Mouse (Mus musculus): Measurements from ENCODE around the gene Pax7. TPM values are rescaled to one million over a fixed set of nuclear protein-coding genes. Genes with fewer than 3 reads are reported as not detected.

Gene Pax7
- polyA plus RNA-seq, 1 experiment from 2014 or later: 0.02 TPM

DNA sequence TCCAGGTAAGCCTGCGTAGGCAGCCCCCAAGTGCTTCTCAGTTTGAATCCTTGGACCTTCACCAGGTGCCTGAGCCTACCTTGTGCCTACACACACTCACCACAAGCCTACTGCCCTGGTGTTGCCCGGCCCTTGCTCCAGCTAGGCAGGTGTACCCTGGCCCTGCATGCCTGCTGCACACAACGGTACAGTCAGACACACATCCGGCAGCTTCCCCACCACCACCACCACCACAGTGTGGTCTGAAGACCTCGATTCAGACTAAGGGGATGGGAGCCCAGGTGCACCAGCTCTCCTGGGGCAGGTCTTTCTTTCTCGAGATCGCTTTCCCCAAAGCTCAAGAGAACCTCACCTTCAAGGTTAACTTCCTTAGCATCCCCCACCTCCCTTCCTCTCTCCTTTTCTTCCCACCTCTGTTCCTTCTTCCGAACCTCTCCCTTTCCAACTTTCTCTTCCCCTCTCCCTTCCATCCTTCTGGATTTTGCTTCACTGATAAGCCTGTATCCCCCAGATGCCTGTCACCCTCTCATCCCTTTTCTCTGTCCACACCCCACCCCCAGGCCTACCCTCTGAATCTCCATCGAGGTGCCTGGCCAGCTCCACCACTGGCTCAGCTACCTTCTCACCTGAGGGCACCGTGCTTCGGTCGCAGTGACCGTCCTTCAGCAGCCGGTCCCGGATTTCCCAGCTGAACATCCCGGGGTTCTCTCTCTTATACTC, 4.3 kb downstream of the Pax7 start:
- no peak overlapping the region for H3K4me2 ChIP-seq
- no peaks in the 10 kb centered on the region for H3K36me3 ChIP-seq
- peaks cover 100% of the 10 kb centered on the region for H3K27me3 ChIP-seq
- no peak overlapping the region for H3K27ac ChIP-seq
- H3K9me3 ChIP-seq: no peaks in the 10 kb centered on the region
- 5% methylated on average over 16 of the region's 16 CpGs for whole genome bisulfite sequencing
- H3K4me1 ChIP-seq: peaks cover 18% of the 10 kb centered on the region
- ATAC-seq (ENCODE audit: borderline replicate concordance, extremely low read depth, low FRiP score, low TSS enrichment): no peak
- no peak overlapping the region for H3K9ac ChIP-seq
- H3K4me3 ChIP-seq: no peak overlapping the region

DNA sequence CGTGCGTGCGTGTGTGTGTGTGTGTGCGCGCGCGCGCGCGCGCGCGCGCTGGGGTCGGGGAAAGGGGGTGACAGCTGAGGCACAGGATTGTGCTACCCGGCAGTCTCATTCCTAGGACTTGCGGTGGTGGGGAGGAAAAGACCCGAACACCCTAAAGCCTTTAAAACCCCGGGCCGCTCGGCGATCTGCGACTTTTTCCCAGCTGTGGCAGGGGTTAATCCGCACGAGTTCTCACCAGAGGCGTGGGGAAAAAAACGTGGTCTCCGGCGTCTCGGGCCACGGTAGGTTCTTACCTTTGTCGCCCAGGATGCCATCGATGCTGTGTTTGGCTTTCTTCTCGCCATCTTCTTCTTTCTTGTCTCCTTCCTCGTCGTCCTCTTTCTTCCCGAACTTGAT, 5.0 kb downstream of the Pax7 start:
- no peak for ATAC-seq (ENCODE audit: borderline replicate concordance, extremely low read depth, low FRiP score, low TSS enrichment)
- Histone ChIP-seq H3K36me3 (no peaks in the 10 kb centered on the region), H3K9me3 (no peaks in the 10 kb centered on the region), H3K27me3 (peaks cover 100% of the 10 kb centered on the region), H3K27ac (no peak overlapping the region), H3K9ac (no peak overlapping the region), H3K4me1 (peaks cover 16% of the 10 kb centered on the region), H3K4me3 (no peak overlapping the region; the same call in 1 of the 2 replicates), H3K4me2 (no peak overlapping the region)
- under 1% methylated on average over 37 of the region's 37 CpGs for WGBS

DNA sequence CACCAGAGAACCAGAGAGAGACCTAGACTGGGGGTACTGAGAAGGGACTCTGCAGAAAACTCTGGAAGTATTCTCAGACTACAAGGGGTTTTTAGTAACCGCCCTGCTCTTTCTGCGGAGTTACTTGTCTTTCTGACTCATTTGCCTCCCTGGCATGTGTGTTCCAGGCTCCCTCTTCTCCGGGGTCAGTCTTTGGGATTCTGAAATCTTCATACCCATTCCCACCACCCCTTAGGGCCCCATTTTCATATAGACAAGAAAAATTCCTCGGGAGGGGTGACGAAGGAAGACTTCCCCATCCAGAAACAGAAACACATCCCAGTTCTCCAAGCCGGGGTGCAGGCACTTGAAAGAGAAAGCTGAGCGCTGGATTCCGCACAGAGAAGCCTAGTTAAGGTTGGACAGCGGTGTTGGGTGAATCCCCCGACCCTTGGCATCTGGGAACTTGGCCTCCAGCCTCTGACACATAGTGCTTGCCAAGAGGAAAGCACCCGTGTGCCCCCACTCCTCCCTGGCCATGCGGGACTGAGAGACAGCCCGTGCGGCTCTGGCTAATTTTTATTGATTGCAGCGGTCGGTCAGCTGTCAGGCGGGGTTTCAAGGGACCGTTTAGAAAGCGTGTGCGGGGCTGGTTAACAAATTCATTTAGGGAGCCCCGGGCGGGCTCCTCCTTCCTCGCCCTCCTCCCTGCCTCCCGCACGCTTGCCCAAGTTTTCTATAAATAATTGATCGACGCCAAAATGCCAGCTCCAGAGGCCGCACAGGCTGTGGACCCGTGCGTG, 5.6 kb downstream of the Pax7 start:
- H3K9ac ChIP-seq: no peak overlapping the region
- peaks cover 100% of the 10 kb centered on the region for H3K27me3 ChIP-seq
- no peaks in the 10 kb centered on the region for H3K9me3 ChIP-seq
- no peaks in the 10 kb centered on the region for H3K36me3 ChIP-seq
- 2% methylated on average over 30 of the region's 30 CpGs for WGBS
- H3K4me1 ChIP-seq: peaks cover 10% of the 10 kb centered on the region
- no peak overlapping the region; the same call in 1 of the 2 replicates for H3K4me3 ChIP-seq
- no peak for ATAC-seq (ENCODE audit: borderline replicate concordance, extremely low read depth, low FRiP score, low TSS enrichment)
- no peak overlapping the region for H3K27ac ChIP-seq
- no peak overlapping the region for H3K4me2 ChIP-seq

DNA sequence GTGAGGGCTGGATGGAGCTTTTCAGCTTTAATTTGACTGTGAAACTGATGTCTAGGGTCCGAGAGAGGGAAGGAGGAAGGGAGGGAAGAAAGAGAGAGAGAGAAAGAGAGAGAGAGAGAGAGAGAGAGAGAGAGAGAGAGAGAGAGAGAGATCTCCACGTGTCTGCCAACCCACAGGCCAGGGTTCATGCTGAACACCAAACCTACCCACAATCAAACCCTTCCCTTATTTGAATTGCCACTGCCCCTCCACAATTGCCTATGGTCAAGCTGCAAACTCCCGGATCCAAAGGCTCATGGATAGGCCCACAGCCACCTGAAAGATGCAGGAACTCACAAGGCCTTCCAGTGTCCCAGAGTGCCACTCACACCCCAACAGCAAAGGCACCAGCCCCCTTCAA, 7.1 kb downstream of the Pax7 start:
- Histone ChIP-seq H3K36me3 (no peaks in the 10 kb centered on the region), H3K9ac (no peak overlapping the region), H3K27me3 (peaks cover 100% of the 10 kb centered on the region), H3K4me1 (peaks cover 8% of the 10 kb centered on the region), H3K4me3 (no peak overlapping the region), H3K27ac (no peak overlapping the region), H3K4me2 (no peak overlapping the region), H3K9me3 (no peaks in the 10 kb centered on the region)
- 0% methylated on average over 3 of the region's 3 CpGs for WGBS
- no peak for ATAC-seq (ENCODE audit: borderline replicate concordance, extremely low read depth, low FRiP score, low TSS enrichment)

DNA sequence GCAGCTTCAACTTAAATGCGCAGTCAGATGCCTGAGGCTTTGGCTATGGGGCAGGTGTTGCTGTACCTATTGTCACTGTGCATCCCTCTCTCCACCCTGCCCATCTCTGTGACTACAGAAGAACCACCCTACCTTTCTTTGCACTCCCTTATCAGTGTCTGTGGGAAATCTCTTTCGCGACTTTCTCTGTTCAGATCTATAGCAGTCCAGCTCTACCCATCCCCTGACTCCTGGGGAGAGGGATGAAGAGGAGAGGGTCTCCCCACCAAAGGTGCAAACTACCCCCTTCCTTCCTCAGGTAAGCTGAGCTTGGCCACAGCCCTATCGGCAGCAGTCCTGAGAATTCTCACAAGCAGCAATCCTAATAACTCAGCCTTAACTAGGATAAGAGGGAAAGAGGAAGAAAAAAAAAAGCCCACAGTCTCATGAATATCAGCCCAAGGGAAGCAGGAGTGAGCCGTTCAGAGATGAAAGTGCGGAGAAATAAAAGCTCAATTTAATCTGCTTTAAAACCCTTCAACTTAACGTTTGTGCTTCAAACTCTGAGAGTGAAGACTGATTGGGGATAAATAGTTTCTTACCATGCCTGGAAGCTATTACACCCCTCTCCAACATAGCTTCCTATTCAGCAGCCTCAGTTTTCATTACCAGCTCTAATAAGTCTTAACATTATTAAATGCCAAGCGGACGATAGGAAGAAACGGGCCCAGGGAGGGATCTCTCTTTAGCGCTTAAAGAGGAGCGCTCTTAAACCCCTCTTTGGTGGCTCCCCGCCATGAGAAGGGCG, 7.8 kb downstream of the Pax7 start:
- Histone ChIP-seq H3K4me1 (peaks cover 13% of the 10 kb centered on the region), H3K4me3 (no peak overlapping the region), H3K27ac (no peak overlapping the region), H3K36me3 (no peaks in the 10 kb centered on the region), H3K9me3 (no peaks in the 10 kb centered on the region), H3K4me2 (no peak overlapping the region), H3K9ac (no peak overlapping the region), H3K27me3 (peaks cover 100% of the 10 kb centered on the region)
- WGBS: under 1% methylated on average over 14 of the region's 14 CpGs
- no peak for ATAC-seq (ENCODE audit: borderline replicate concordance, extremely low read depth, low FRiP score, low TSS enrichment)

DNA sequence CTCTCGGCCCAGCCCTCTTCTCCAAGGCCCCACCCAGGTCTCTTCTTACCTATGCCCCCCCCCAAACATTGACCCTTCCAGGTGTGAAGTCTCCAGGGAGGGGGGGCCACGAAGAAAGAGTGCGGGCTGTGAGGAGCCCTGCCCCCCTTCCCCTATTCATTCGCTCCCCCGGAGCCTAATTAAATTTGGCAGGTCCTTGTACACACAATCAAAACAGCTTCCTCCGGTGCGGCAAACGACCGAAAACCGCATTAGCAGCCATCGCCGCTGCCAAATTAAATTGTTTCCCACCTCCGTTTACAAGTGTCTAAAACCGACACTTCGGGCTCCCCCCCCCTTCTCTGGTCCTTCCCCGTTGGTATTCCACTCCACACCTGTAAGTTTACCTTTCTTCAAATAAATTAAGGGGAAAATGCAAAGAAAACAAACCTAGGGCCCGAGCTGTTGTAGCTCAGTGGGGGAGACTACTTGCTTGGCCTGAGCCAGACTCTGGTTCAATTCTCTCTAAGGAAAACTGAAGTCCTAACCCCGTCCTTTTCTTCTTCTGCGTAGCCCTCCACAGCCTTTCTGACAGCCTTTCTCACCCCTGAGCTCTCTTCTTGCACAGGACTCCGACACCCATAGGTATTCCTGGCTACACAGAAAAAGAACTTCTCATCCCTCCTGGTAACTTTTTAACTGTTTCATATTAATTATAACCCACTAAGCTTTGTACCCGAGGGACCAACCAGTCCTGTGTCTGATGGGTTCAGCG, 8.6 kb downstream of the Pax7 start:
- Histone ChIP-seq H3K4me2 (no peak overlapping the region), H3K36me3 (no peaks in the 10 kb centered on the region), H3K9me3 (no peaks in the 10 kb centered on the region), H3K4me1 (peaks cover 13% of the 10 kb centered on the region), H3K4me3 (no peak overlapping the region), H3K27me3 (peaks cover 100% of the 10 kb centered on the region), H3K27ac (no peak overlapping the region), H3K9ac (no peak overlapping the region)
- ATAC-seq (ENCODE audit: borderline replicate concordance, extremely low read depth, low FRiP score, low TSS enrichment): no peak
- 3% methylated on average over 22 of the region's 22 CpGs for WGBS

DNA sequence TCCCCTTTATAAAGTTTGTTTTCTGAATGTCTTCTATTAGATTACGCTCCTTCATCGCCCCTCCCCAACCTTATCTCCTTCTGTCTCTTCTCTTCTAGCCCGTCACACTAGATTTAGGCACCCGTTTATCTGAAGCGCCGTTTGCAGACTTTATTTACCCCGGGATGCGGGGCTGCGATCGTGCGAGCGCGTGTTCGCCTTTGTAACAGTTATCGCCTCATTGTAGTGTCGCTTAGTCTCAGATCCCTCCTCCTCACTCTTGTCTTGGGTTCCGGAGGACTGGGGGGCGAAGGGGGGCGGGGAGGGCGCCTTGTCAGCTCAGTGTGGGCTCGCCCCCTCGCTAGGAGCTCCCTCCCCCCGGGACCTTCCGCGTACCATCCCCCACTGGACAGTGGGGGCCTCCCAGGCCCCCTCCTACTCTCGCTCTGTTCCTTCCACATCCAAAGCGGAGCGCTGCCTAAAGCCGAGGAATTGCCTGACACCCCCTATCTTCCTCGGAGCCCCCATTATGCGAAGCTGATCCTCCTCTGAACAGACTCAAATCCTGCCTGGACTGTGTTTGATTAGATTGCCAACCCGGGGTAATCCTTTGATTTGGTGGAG, 9.4 kb downstream of the Pax7 start:
- no peak for ATAC-seq (ENCODE audit: borderline replicate concordance, extremely low read depth, low FRiP score, low TSS enrichment)
- H3K27ac ChIP-seq: no peak overlapping the region
- no peak overlapping the region for H3K4me2 ChIP-seq
- no peak overlapping the region for H3K9ac ChIP-seq
- no peaks in the 10 kb centered on the region for H3K36me3 ChIP-seq
- H3K4me3 ChIP-seq: no peak overlapping the region
- H3K9me3 ChIP-seq: no peaks in the 10 kb centered on the region
- H3K4me1 ChIP-seq: peaks cover 13% of the 10 kb centered on the region
- 1% methylated on average over 32 of the region's 32 CpGs for WGBS
- peaks cover 100% of the 10 kb centered on the region for H3K27me3 ChIP-seq

DNA sequence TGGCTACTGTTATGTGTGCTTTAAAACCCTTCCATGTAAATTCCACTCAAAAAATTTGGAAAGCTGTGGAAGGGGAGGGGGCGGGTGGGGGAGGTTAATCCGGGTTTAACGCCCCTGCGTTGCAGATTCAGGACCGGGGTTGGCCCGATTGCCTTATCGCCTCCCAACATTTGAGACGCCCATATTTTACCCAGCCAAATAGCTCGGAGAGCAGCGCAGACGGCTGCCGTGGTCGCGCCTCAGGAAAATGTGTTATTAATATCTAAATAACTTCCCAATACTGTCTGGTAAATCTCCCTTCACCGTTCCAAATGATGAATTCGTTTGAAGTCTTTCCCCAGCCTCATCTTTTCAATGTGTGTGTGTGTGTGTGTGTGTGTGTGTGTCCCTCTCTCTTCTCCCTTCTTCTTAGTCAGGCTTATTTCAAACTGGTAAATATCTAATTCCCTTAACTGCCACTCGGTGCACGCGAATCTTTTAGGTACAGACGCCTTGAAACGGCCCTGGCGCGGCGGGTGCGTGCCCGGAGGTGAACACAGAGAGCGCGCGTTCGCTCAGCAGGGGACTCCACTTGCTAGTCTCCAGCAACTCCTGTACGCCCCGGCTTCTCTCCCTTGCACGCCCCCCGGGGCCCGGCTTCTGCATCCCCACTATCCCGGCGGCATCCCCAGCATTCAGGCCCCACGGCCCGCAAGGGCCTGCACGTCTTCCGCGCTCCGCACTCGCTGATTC, 10.0 kb downstream of the Pax7 start:
- H3K4me2 ChIP-seq: no peak overlapping the region
- H3K9me3 ChIP-seq: no peaks in the 10 kb centered on the region
- ATAC-seq (ENCODE audit: borderline replicate concordance, extremely low read depth, low FRiP score, low TSS enrichment): no peak
- peaks cover 17% of the 10 kb centered on the region for H3K4me1 ChIP-seq
- no peaks in the 10 kb centered on the region for H3K36me3 ChIP-seq
- H3K4me3 ChIP-seq: no peak overlapping the region
- 1% methylated on average over 44 of the region's 44 CpGs for WGBS
- no peak overlapping the region for H3K27ac ChIP-seq
- H3K27me3 ChIP-seq: peaks cover 100% of the 10 kb centered on the region
- H3K9ac ChIP-seq: no peak overlapping the region

DNA sequence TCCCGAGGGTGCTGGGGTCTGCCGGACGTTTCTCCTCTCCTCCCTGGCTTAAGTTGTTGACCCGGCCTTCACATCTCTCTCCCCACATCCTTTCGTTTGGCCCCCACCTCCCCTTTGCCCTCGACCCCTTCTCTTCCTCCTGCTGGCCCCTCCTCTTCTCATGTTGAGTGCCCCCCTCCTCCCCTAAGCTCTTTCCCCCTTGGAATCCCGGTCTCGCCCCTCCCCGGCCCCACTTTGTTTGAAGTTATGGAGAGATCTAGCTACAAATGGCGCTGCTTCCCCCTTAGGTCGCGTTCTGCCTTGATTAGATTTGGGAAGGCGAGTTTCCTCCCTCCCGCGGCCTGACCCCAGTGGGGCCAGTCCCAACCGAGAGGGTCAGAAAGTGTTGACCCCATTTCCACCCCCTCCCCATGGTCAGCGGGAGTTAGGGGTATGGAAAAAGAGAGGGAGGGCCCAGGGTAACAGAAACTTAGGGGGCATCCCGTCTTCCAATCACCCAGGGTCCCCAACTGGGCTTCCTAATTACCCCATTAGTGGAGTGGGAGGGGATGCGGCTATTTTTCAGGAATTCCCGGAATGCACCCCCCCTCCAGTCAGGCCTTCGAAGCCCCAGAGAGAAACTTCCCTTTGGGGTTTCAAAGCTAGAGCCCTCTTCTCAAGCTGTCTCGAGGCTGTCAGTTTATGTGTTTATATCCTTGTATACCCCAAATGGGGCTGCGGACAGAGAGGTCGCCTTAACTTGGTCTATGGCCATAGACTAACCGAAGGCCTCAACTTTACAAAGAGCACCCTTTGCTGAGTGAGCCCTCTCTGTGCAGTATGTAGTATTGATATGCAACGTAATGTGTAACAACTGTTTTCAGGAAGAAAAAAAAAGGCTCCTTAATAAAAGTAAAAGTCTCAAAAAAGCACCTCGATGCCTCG, 10.9 kb downstream of the Pax7 start:
- Histone ChIP-seq H3K27ac (no peak overlapping the region), H3K4me3 (no peak overlapping the region), H3K4me2 (no peak overlapping the region), H3K4me1 (peaks cover 20% of the 10 kb centered on the region), H3K27me3 (peaks cover 100% of the 10 kb centered on the region), H3K9ac (no peak overlapping the region), H3K9me3 (no peaks in the 10 kb centered on the region), H3K36me3 (no peaks in the 10 kb centered on the region)
- 1% methylated on average over 28 of the region's 28 CpGs for WGBS
- no peak for ATAC-seq (ENCODE audit: borderline replicate concordance, extremely low read depth, low FRiP score, low TSS enrichment)
